Mouse (Mus musculus) kidney, embryonic 16.5 days (tissue): Measurements from ENCODE around the gene Sgk2. TPM values are rescaled to one million over a fixed set of nuclear protein-coding genes. Genes with fewer than 3 reads are reported as not detected.

ENCODE experiments used
- ATAC-seq: fragments of 200-750 bp; cut with Nextera tagmentation; 2 replicates; pipeline ENCODE4 v1.8.0; 2017; ENCODE audit warnings: moderate TSS enrichment; ENCODE audit not compliant: low FRiP score, low TSS enrichment
- H3K27ac ChIP-seq: fragments of 300-500 bp; sonication (generic); 2 replicates; pipeline ENCODE4 v1.5.1; 2014; ENCODE audit warnings: low read length
- H3K27me3 ChIP-seq: fragments of 300-500 bp; sonication (generic); 2 replicates; pipeline ENCODE4 v1.6.1; 2014; ENCODE audit warnings: low read length, control low read depth, mixed read lengths; ENCODE audit not compliant: insufficient read depth
- H3K36me3 ChIP-seq: fragments of 300-500 bp; sonication (generic); 2 replicates; pipeline ENCODE4 v1.6.1; 2014; ENCODE audit warnings: low read length, control low read depth, mixed read lengths; ENCODE audit not compliant: insufficient read depth
- H3K4me1 ChIP-seq: fragments of 300-500 bp; sonication (generic); 2 replicates; pipeline ENCODE4 v1.6.1; 2014; ENCODE audit warnings: low read length, control low read depth, mixed read lengths; ENCODE audit not compliant: insufficient read depth
- H3K4me2 ChIP-seq: fragments of 300-500 bp; sonication (generic); replicated peaks from 2 replicates; pipeline ENCODE4 v1.6.1; 2014; ENCODE audit warnings: low read depth, low read length
- H3K4me3 ChIP-seq: fragments of 300-500 bp; sonication (generic); 2 replicates; pipeline ENCODE4 v1.5.1; 2014; ENCODE audit warnings: mild to moderate bottlenecking, low read length
- H3K9ac ChIP-seq: fragments of 300-500 bp; sonication (generic); replicated peaks from 2 replicates; pipeline ENCODE4 v1.6.1; 2014; ENCODE audit warnings: low read length
- H3K9me3 ChIP-seq: fragments of 300-500 bp; sonication (generic); 2 replicates; pipeline ENCODE4 v1.6.1; 2016; ENCODE audit warnings: low read length, control low read depth
- WGBS: fragments of 180-500 bp; shearing (Covaris S2); extraction: QIAGEN DNeasy Blood & Tissue Kit; methylation state at CpG from one replicate; pipeline ENCODE4 v1.1.7; 2014; 5-methylcytosine and 5-hydroxymethylcytosine counted together
- polyA plus RNA-seq: library from polyadenylated mRNA; unstranded; fragments of >200 nt; fragmentation: Nextera tagmentation; extraction: Ambion mirVana; gene quantifications from 2 replicates; pipeline ENCODE4 v1.2.1, GENCODE M21; 2015

Gene Sgk2
- polyA plus RNA-seq, 1 experiment from 2014 or later = 12.2 TPM

GRCm38 (mm10) chr2:162966734-162967133 is 20.4 kb upstream of the Sgk2 start:
- 86% methylated on average over 2 of the region's 2 CpGs for WGBS
- Histone ChIP-seq H3K27me3 (no peaks in the 10 kb centered on the region), H3K4me1 (no peaks in the 10 kb centered on the region), H3K4me3 (no peak overlapping the region), H3K27ac (no peak overlapping the region), H3K9me3 (no peaks in the 10 kb centered on the region), H3K9ac (no peak overlapping the region), H3K4me2 (no peak overlapping the region), H3K36me3 (no peaks in the 10 kb centered on the region)
- no peak for ATAC-seq

- Histone ChIP-seq H3K4me3 (no peak overlapping the region), H3K36me3 (no peaks in the 10 kb centered on the region), H3K9me3 (no peaks in the 10 kb centered on the region), H3K27me3 (no peaks in the 10 kb centered on the region), H3K4me1 (no peaks in the 10 kb centered on the region), H3K4me2 (no peak overlapping the region), H3K27ac (no peak overlapping the region), H3K9ac (no peak overlapping the region)
- 6% methylated on average over 5 of the region's 5 CpGs for WGBS
- peak; percentile 83 for ATAC-seq
These were observed 18.8 kb upstream of the Sgk2 start for GRCm38 (mm10) chr2:162968357-162968756.

- 77% methylated on average over 3 of the region's 3 CpGs for WGBS
- Histone ChIP-seq H3K4me1 (peaks cover 6% of the 10 kb centered on the region), H3K4me2 (no peak overlapping the region), H3K9ac (no peak overlapping the region), H3K9me3 (no peaks in the 10 kb centered on the region), H3K36me3 (no peaks in the 10 kb centered on the region), H3K27me3 (no peaks in the 10 kb centered on the region), H3K4me3 (no peak overlapping the region), H3K27ac (no peak overlapping the region)
- no peak for ATAC-seq
These were observed 18.0 kb upstream of the Sgk2 start for GRCm38 (mm10) chr2:162969101-162969500.

GRCm38 (mm10) chr2:162970896-162971295 is 16.2 kb upstream of the Sgk2 start:
- Histone ChIP-seq H3K36me3 (no peaks in the 10 kb centered on the region), H3K4me1 (peaks cover 6% of the 10 kb centered on the region), H3K4me2 (no peak overlapping the region), H3K27ac (no peak overlapping the region), H3K9me3 (no peaks in the 10 kb centered on the region), H3K27me3 (no peaks in the 10 kb centered on the region), H3K9ac (no peak overlapping the region), H3K4me3 (no peak overlapping the region)
- WGBS = 83% methylated on average over 6 of the region's 6 CpGs
- no peak for ATAC-seq

- 34% methylated on average over 7 of the region's 7 CpGs for WGBS
- Histone ChIP-seq H3K4me1 (peaks cover 6% of the 10 kb centered on the region), H3K4me2 (no peak overlapping the region), H3K9ac (no peak overlapping the region), H3K27ac (no peak overlapping the region), H3K36me3 (no peaks in the 10 kb centered on the region), H3K27me3 (no peaks in the 10 kb centered on the region), H3K4me3 (no peak overlapping the region), H3K9me3 (no peaks in the 10 kb centered on the region)
- ATAC-seq = no peak
These were observed 14.4 kb upstream of the Sgk2 start for GRCm38 (mm10) chr2:162972752-162973151.

GRCm38 (mm10) chr2:162973206-162973605 is 13.9 kb upstream of the Sgk2 start:
- Histone ChIP-seq H3K27me3 (no peaks in the 10 kb centered on the region), H3K9me3 (no peaks in the 10 kb centered on the region), H3K4me1 (peaks cover 6% of the 10 kb centered on the region), H3K27ac (no peak overlapping the region), H3K36me3 (no peaks in the 10 kb centered on the region), H3K4me3 (no peak overlapping the region), H3K4me2 (no peak overlapping the region), H3K9ac (no peak overlapping the region)
- WGBS = 55% methylated on average over 5 of the region's 5 CpGs
- no peak for ATAC-seq

GRCm38 (mm10) chr2:162973637-162974036 is 13.5 kb upstream of the Sgk2 start:
- H3K36me3 ChIP-seq = no peaks in the 10 kb centered on the region
- no peak overlapping the region for H3K9ac ChIP-seq
- no peak overlapping the region for H3K4me3 ChIP-seq
- no peaks in the 10 kb centered on the region for H3K27me3 ChIP-seq
- peaks cover 6% of the 10 kb centered on the region for H3K4me1 ChIP-seq
- ATAC-seq = no peak
- no peak overlapping the region for H3K4me2 ChIP-seq
- no peaks in the 10 kb centered on the region for H3K9me3 ChIP-seq
- 19% methylated on average over 11 of the region's 11 CpGs for WGBS
- no peak overlapping the region for H3K27ac ChIP-seq

GRCm38 (mm10) chr2:162975157-162975775 is 11.9 kb upstream of the Sgk2 start:
- ATAC-seq = no peak
- Histone ChIP-seq H3K9ac (no peak overlapping the region), H3K4me2 (no peak overlapping the region), H3K36me3 (no peaks in the 10 kb centered on the region), H3K9me3 (no peaks in the 10 kb centered on the region), H3K27me3 (no peaks in the 10 kb centered on the region), H3K27ac (no peak overlapping the region), H3K4me1 (peaks cover 6% of the 10 kb centered on the region), H3K4me3 (no peak overlapping the region)
- 82% methylated on average over 11 of the region's 11 CpGs for WGBS

- 65% methylated on average over 4 of the region's 4 CpGs for WGBS
- no peak overlapping the region for H3K4me2 ChIP-seq
- H3K9me3 ChIP-seq = no peaks in the 10 kb centered on the region
- H3K36me3 ChIP-seq = no peaks in the 10 kb centered on the region
- H3K27ac ChIP-seq = no peak overlapping the region
- peaks cover 6% of the 10 kb centered on the region for H3K4me1 ChIP-seq
- H3K27me3 ChIP-seq = no peaks in the 10 kb centered on the region
- H3K4me3 ChIP-seq = no peak overlapping the region
- no peak for ATAC-seq
- no peak overlapping the region for H3K9ac ChIP-seq
These were observed 11.1 kb upstream of the Sgk2 start for GRCm38 (mm10) chr2:162976001-162976400.

GRCm38 (mm10) chr2:162984381-162984780 is 2.7 kb upstream of the Sgk2 start:
- Histone ChIP-seq H3K4me1 (peaks cover 10% of the 10 kb centered on the region), H3K27ac (no peak overlapping the region), H3K36me3 (no peaks in the 10 kb centered on the region), H3K4me3 (no peak overlapping the region), H3K27me3 (no peaks in the 10 kb centered on the region), H3K9me3 (no peaks in the 10 kb centered on the region; the same call in 1 of the 2 replicates), H3K4me2 (no peak overlapping the region), H3K9ac (no peak overlapping the region)
- no peak for ATAC-seq
- WGBS = 76% methylated on average over 6 of the region's 6 CpGs
